Mouse (Mus musculus): ENCODE data around the gene Mrpl49. TPM values are rescaled to one million over a fixed set of nuclear protein-coding genes. Genes with fewer than 3 reads are reported as not detected.
A peak's percentile ranks its signal among the peaks of the same experiment; 100 is the strongest.

Mrpl49 gene
- polyA plus RNA-seq, 1 experiment from 2014 or later = 66.2 TPM

GRCm38 (mm10) chr19:6018142-6019089 is 39.2 kb downstream of the Mrpl49 start:
- Histone ChIP-seq H3K4me3 (replicated peaks; ENCODE audit: low read depth, low read length) (no peak overlapping the region), H3K4me2 (ENCODE audit: low read length) (no peak overlapping the region), H3K4me1 (replicated peaks; ENCODE audit: insufficient read depth, low read length) (peaks cover 13% of the 10 kb centered on the region; the same call in 1 of the 2 replicates), H3K36me3 (ENCODE audit: insufficient read depth, low read length) (no peaks in the 10 kb centered on the region), H3K9me3 (replicated peaks; ENCODE audit: low read length) (no peaks in the 10 kb centered on the region), H3K27me3 (ENCODE audit: insufficient read depth, low read length) (no peaks in the 10 kb centered on the region), H3K27ac (no peak overlapping the region), H3K9ac (ENCODE audit: low read depth, low read length) (no peak overlapping the region)
- peak; percentile 96 for TF ChIP-seq CTCF (IDR thresholded peaks at IDR 0.05; ENCODE audit: low read depth)
- no peak for ATAC-seq (replicated peaks; ENCODE audit: low FRiP score, low read depth)
- 26% methylated on average over 15 of the region's 15 CpGs for WGBS
- peak; percentile 91 for DNase-seq (ENCODE audit: low spot score)

GRCm38 (mm10) chr19:6016532-6016931 is 41.1 kb downstream of the Mrpl49 start:
- Histone ChIP-seq H3K9ac (ENCODE audit: low read depth, low read length) (no peak overlapping the region), H3K9me3 (replicated peaks; ENCODE audit: low read length) (no peaks in the 10 kb centered on the region), H3K27ac (no peak overlapping the region), H3K36me3 (ENCODE audit: insufficient read depth, low read length) (no peaks in the 10 kb centered on the region), H3K27me3 (ENCODE audit: insufficient read depth, low read length) (no peaks in the 10 kb centered on the region), H3K4me3 (replicated peaks; ENCODE audit: low read depth, low read length) (no peak overlapping the region), H3K4me2 (ENCODE audit: low read length) (no peak overlapping the region), H3K4me1 (replicated peaks; ENCODE audit: insufficient read depth, low read length) (peaks cover 14% of the 10 kb centered on the region; the same call in 1 of the 2 replicates)
- no peak for ATAC-seq (replicated peaks; ENCODE audit: low FRiP score, low read depth)
- WGBS = 53% methylated on average over 7 of the region's 7 CpGs
- peak; percentile 52 for TF ChIP-seq CTCF (IDR thresholded peaks at IDR 0.05; ENCODE audit: low read depth)
- peak; percentile 60 for DNase-seq (ENCODE audit: low spot score)

GRCm38 (mm10) chr19:6015511-6016315 is 41.9 kb downstream of the Mrpl49 start, which contains the start of gene Capn1:
Gene Capn1, minus strand, starts transcription at chr19:6015897.
- Histone ChIP-seq H3K36me3 (ENCODE audit: insufficient read depth, low read length) (no peaks in the 10 kb centered on the region), H3K9me3 (replicated peaks; ENCODE audit: low read length) (no peaks in the 10 kb centered on the region)
- 4% methylated on average over 40 of the region's 40 CpGs for WGBS

GRCm38 (mm10) chr19:6014991-6015510 is 42.5 kb downstream of the Mrpl49 start:
- peaks cover 14% of the 10 kb centered on the region; the same call in 1 of the 2 replicates for H3K4me1 ChIP-seq (replicated peaks; ENCODE audit: insufficient read depth, low read length)
- no peaks in the 10 kb centered on the region for H3K36me3 ChIP-seq (ENCODE audit: insufficient read depth, low read length)
- 1% methylated on average over 15 of the region's 18 CpGs for WGBS
- H3K4me2 ChIP-seq (ENCODE audit: low read length) = peak overlapping the region; percentile 80
- H3K9ac ChIP-seq (ENCODE audit: low read depth, low read length) = peak overlapping the region; percentile 67
- H3K4me3 ChIP-seq (replicated peaks; ENCODE audit: low read depth, low read length) = peak overlapping the region; percentile 39
- no peaks in the 10 kb centered on the region for H3K27me3 ChIP-seq (ENCODE audit: insufficient read depth, low read length)
- no peaks in the 10 kb centered on the region for H3K9me3 ChIP-seq (replicated peaks; ENCODE audit: low read length)
- DNase-seq (ENCODE audit: low spot score) (peak; percentile 58), ATAC-seq (replicated peaks; ENCODE audit: low FRiP score, low read depth) (peak; percentile 73)
- no peak for TF ChIP-seq CTCF (IDR thresholded peaks at IDR 0.05; ENCODE audit: low read depth)
- peak overlapping the region; percentile 72 for H3K27ac ChIP-seq

More at GRCm38 (mm10) chr19:6015511-6016315, 41.9 kb downstream of the Mrpl49 start, which contains the start of gene Capn1:
- no peaks in the 10 kb centered on the region for H3K27me3 ChIP-seq (ENCODE audit: insufficient read depth, low read length)
- peak within 1 kb of the TSS; percentile 72 for H3K27ac ChIP-seq
- DNase-seq (ENCODE audit: low spot score) = peak; percentile 83
- peak within 1 kb of the TSS; percentile 39 for H3K4me3 ChIP-seq (replicated peaks; ENCODE audit: low read depth, low read length)
- peak within 1 kb of the TSS; percentile 80 for H3K4me2 ChIP-seq (ENCODE audit: low read length)
- peak within 1 kb of the TSS; percentile 67 for H3K9ac ChIP-seq (ENCODE audit: low read depth, low read length)
- H3K4me1 ChIP-seq (replicated peaks; ENCODE audit: insufficient read depth, low read length) = peaks cover 14% of the 10 kb centered on the region; the same call in 1 of the 2 replicates
- ATAC-seq (replicated peaks; ENCODE audit: low FRiP score, low read depth) = peak; percentile 73
- peak; percentile 41 for TF ChIP-seq CTCF (IDR thresholded peaks at IDR 0.05; ENCODE audit: low read depth)

- no peak overlapping the region for H3K9ac ChIP-seq (ENCODE audit: low read depth, low read length)
- 88% methylated on average over 10 of the region's 10 CpGs for WGBS
- no peaks in the 10 kb centered on the region for H3K36me3 ChIP-seq (ENCODE audit: insufficient read depth, low read length)
- no peak overlapping the region for H3K4me3 ChIP-seq (replicated peaks; ENCODE audit: low read depth, low read length)
- DNase-seq (ENCODE audit: low spot score) = no peak
- no peaks in the 10 kb centered on the region for H3K27me3 ChIP-seq (ENCODE audit: insufficient read depth, low read length)
- peaks cover 14% of the 10 kb centered on the region; the same call in 1 of the 2 replicates for H3K4me1 ChIP-seq (replicated peaks; ENCODE audit: insufficient read depth, low read length)
- no peaks in the 10 kb centered on the region for H3K9me3 ChIP-seq (replicated peaks; ENCODE audit: low read length)
- H3K27ac ChIP-seq = no peak overlapping the region; the same call in 1 of the 2 replicates
- no peak for ATAC-seq (replicated peaks; ENCODE audit: low FRiP score, low read depth)
- peak overlapping the region; percentile 80; the same call in 1 of the 2 replicates for H3K4me2 ChIP-seq (ENCODE audit: low read length)
- no peak for TF ChIP-seq CTCF (IDR thresholded peaks at IDR 0.05; ENCODE audit: low read depth)
These were observed 43.9 kb downstream of the Mrpl49 start for GRCm38 (mm10) chr19:6013691-6014090.

All from kidney, postnatal 0 days (tissue).